Mouse (Mus musculus) forebrain, embryonic 16.5 days (tissue): Measurements from ENCODE around the gene Slc25a28. TPM values are rescaled to one million over a fixed set of nuclear protein-coding genes. Genes with fewer than 3 reads are reported as not detected.

Source experiments
- ATAC-seq: fragments of 200-750 bp; cut with Nextera tagmentation; 2 replicates; pipeline ENCODE4 v1.8.0; 2017; ENCODE audit warnings: mild to moderate bottlenecking, moderate library complexity
- H3K27ac ChIP-seq: fragments of 300-500 bp; sonication (generic); 2 replicates; pipeline ENCODE4 v1.5.1; 2014; ENCODE audit warnings: low read length, control low read depth
- H3K27me3 ChIP-seq: fragments of 300-500 bp; sonication (generic); replicated peaks from 2 replicates; pipeline ENCODE4 v1.6.1; 2014; ENCODE audit warnings: low read length; ENCODE audit not compliant: control insufficient read depth, insufficient read depth
- H3K36me3 ChIP-seq: fragments of 300-500 bp; sonication (generic); 2 replicates; pipeline ENCODE4 v1.6.1; 2014; ENCODE audit not compliant: control insufficient read depth, insufficient read depth
- H3K4me1 ChIP-seq: fragments of 300-500 bp; sonication (generic); replicated peaks from 2 replicates; pipeline ENCODE4 v1.6.1; 2014; ENCODE audit warnings: low read length; ENCODE audit not compliant: control insufficient read depth, insufficient read depth
- H3K4me2 ChIP-seq: fragments of 300-500 bp; sonication (generic); 2 replicates; pipeline ENCODE4 v1.6.1; 2014; ENCODE audit warnings: mild to moderate bottlenecking, low read length, control low read depth
- H3K4me3 ChIP-seq: fragments of 300-500 bp; sonication (generic); replicated peaks from 2 replicates; pipeline ENCODE4 v1.5.1; 2014; ENCODE audit warnings: mild to moderate bottlenecking, low read length, control low read depth
- H3K9ac ChIP-seq: fragments of 300-500 bp; sonication (generic); replicated peaks from 2 replicates; pipeline ENCODE4 v1.6.1; 2014; ENCODE audit warnings: low read depth, low read length, control low read depth
- H3K9me3 ChIP-seq: fragments of 300-500 bp; sonication (generic); 2 replicates; pipeline ENCODE4 v1.6.1; 2016; ENCODE audit warnings: low read length; ENCODE audit not compliant: control insufficient read depth
- WGBS: fragments of 180-500 bp; shearing (Covaris S2); extraction: QIAGEN DNeasy Blood & Tissue Kit; methylation state at CpG from one replicate; pipeline ENCODE4 v1.1.7; 2014; 5-methylcytosine and 5-hydroxymethylcytosine counted together
- polyA plus RNA-seq: library from polyadenylated mRNA; unstranded; fragments of >200 nt; fragmentation: Nextera tagmentation; extraction: Ambion mirVana; gene quantifications from 2 replicates; pipeline ENCODE4 v1.2.1, GENCODE M21; 2015

The Slc25a28 gene
- polyA plus RNA-seq, 1 experiment from 2014 or later: 15.6 TPM

GRCm38 (mm10) chr19:43667430-43667809 lies 7.3 kb downstream of the Slc25a28 start:
- 0 out of 2 replicates have a peak, but pooled peaks cover 2% of the 10 kb centered on the region for H3K4me1 ChIP-seq
- no peak for ATAC-seq
- no peak overlapping the region for H3K4me3 ChIP-seq
- 0 out of 2 replicates have a peak, but pooled peaks cover 7% of the 10 kb centered on the region for H3K36me3 ChIP-seq
- WGBS: 60% methylated on average over 4 of the region's 4 CpGs
- H3K9ac ChIP-seq: no peak overlapping the region
- no peaks in the 10 kb centered on the region for H3K9me3 ChIP-seq
- H3K27me3 ChIP-seq: no peaks in the 10 kb centered on the region
- no peak overlapping the region for H3K4me2 ChIP-seq
- no peak overlapping the region for H3K27ac ChIP-seq

GRCm38 (mm10) chr19:43666661-43667429 lies 7.8 kb downstream of the Slc25a28 start:
- H3K27me3 ChIP-seq: no peaks in the 10 kb centered on the region
- 89% methylated on average over 22 of the region's 22 CpGs for WGBS
- 0 out of 2 replicates have a peak, but pooled peaks cover 2% of the 10 kb centered on the region for H3K4me1 ChIP-seq
- no peak overlapping the region for H3K9ac ChIP-seq
- no peaks in the 10 kb centered on the region for H3K9me3 ChIP-seq
- H3K4me3 ChIP-seq: no peak overlapping the region
- H3K27ac ChIP-seq: no peak overlapping the region
- ATAC-seq: no peak
- no peak overlapping the region for H3K4me2 ChIP-seq
- 0 out of 2 replicates have a peak, but pooled peaks cover 7% of the 10 kb centered on the region for H3K36me3 ChIP-seq

DNA sequence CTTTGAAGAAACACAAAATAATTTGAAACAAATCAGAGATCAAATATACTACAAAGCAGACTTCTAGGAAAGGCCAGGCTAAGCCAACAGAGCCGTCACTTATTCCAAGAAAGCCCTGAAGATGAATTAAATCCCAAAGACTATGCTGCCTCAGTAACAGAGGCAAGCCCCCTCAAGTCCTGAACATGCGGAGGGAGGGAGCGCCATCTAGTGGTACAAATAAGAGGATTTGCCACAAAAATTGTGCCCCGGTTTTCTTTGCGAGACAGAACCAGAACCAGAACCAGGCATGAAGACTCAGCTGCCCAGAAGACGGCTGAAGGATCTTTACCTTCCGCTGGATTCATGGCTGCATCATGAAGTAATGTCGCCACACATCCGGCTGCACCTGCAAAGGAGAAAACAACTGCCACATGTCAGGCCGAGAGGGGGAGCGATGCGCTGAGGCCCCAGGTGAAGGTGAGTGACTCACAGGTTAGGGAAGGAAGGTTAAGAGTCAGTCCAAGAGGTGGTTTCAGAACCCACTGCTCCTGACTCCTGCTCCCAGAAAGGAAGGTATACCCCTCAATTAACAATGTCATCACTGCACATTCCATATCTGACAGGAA lies 9.1 kb downstream of the Slc25a28 start:
- no peak overlapping the region for H3K27ac ChIP-seq
- 44% methylated on average over 12 of the region's 12 CpGs for WGBS
- 0 out of 2 replicates have a peak, but pooled peaks cover 2% of the 10 kb centered on the region for H3K4me1 ChIP-seq
- 0 out of 2 replicates have a peak, but pooled peaks cover 7% of the 10 kb centered on the region for H3K36me3 ChIP-seq
- no peak overlapping the region for H3K9ac ChIP-seq
- H3K27me3 ChIP-seq: no peaks in the 10 kb centered on the region
- H3K4me3 ChIP-seq: no peak overlapping the region
- no peaks in the 10 kb centered on the region for H3K9me3 ChIP-seq
- 0 out of 2 replicates have a peak, but pooled peaks have one; percentile 57 for ATAC-seq
- no peak overlapping the region for H3K4me2 ChIP-seq

GRCm38 (mm10) chr19:43663471-43663870 lies 11.2 kb downstream of the Slc25a28 start:
- H3K27ac ChIP-seq: no peak overlapping the region
- no peak for ATAC-seq

DNA sequence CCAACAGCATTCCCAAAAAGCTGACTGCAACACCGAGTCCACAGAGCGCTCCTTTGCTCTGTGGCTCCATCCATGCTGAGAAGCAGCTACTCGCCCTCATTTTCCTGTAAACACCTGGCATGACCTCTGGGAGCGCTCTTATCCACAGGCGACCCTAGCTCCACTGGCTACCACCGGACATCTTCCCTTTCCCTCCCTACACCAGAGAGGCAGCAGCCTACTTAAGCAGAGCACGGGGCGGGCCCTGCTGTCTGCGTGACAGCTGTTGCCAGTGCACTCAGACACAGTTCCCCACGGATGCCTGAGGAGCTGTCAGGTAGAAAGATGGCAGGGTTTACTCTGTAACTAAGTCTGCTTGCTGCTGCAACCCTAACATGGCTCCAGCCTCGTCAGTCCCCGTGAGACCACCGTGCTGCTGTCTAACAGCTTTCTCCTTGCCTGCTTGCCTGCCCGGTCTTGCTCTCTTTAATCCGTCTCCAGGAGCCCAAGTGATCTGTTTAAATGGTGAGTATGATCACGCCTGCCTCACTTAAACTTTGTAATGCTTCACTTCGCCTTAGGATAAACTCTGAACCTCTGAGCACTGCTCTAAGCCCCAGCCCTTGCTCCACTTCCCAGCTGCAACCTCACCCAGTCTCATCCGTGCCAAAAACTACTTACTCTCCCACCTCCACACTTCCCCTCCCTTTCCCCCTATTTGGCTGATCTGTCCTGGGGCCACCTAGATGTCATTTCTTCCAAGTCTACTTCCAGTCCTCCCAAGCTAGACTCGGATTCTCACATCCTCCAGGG lies 12.3 kb downstream of the Slc25a28 start:
- Histone ChIP-seq H3K36me3 (0 out of 2 replicates have a peak, but pooled peaks cover 7% of the 10 kb centered on the region), H3K9ac (no peak overlapping the region), H3K4me3 (no peak overlapping the region), H3K4me1 (no peaks in the 10 kb centered on the region), H3K9me3 (no peaks in the 10 kb centered on the region), H3K27me3 (no peaks in the 10 kb centered on the region), H3K27ac (no peak overlapping the region), H3K4me2 (no peak overlapping the region)
- no peak for ATAC-seq
- 37% methylated on average over 19 of the region's 19 CpGs for WGBS

More at GRCm38 (mm10) chr19:43663471-43663870, 11.2 kb downstream of the Slc25a28 start:
- H3K4me3 ChIP-seq: no peak overlapping the region
- H3K9ac ChIP-seq: no peak overlapping the region
- H3K27me3 ChIP-seq: no peaks in the 10 kb centered on the region
- WGBS: 83% methylated on average over 8 of the region's 8 CpGs
- H3K4me1 ChIP-seq: 0 out of 2 replicates have a peak, but pooled peaks cover 2% of the 10 kb centered on the region
- H3K36me3 ChIP-seq: 0 out of 2 replicates have a peak, but pooled peaks cover 7% of the 10 kb centered on the region
- H3K4me2 ChIP-seq: no peak overlapping the region
- no peaks in the 10 kb centered on the region for H3K9me3 ChIP-seq

DNA sequence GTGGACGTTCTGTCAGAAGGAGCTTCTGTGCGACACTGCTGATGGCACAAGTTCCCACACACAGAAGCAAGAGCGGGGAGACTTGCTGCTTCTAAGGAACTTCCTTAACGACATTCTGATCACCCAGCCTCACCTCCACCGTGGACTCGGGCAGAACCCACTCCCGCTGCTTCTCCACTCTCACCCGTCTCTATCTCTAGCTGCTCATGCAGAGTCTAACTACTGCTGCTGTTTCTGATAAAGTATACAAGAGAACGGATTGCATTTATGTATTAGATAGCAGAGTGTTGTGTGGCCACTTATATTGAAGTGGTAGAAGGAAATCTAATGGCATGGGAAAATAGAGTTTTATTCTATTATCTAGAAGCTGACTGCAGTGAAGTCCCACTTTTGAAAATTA lies 13.9 kb downstream of the Slc25a28 start:
- H3K4me1 ChIP-seq: no peaks in the 10 kb centered on the region
- ATAC-seq: no peak
- H3K9ac ChIP-seq: no peak overlapping the region
- no peak overlapping the region for H3K4me3 ChIP-seq
- H3K27me3 ChIP-seq: no peaks in the 10 kb centered on the region
- 83% methylated on average over 9 of the region's 9 CpGs for WGBS
- H3K9me3 ChIP-seq: no peaks in the 10 kb centered on the region
- 0 out of 2 replicates have a peak, but pooled peaks cover 7% of the 10 kb centered on the region for H3K36me3 ChIP-seq
- no peak overlapping the region for H3K27ac ChIP-seq
- H3K4me2 ChIP-seq: no peak overlapping the region

GRCm38 (mm10) chr19:43659632-43660031 lies 15.0 kb downstream of the Slc25a28 start:
- Histone ChIP-seq H3K9ac (no peak overlapping the region), H3K4me3 (no peak overlapping the region), H3K36me3 (0 out of 2 replicates have a peak, but pooled peaks cover 7% of the 10 kb centered on the region), H3K27me3 (no peaks in the 10 kb centered on the region), H3K9me3 (no peaks in the 10 kb centered on the region), H3K4me1 (no peaks in the 10 kb centered on the region), H3K27ac (no peak overlapping the region), H3K4me2 (no peak overlapping the region)
- 87% methylated on average over 6 of the region's 6 CpGs for WGBS
- ATAC-seq: no peak

- WGBS: 40% methylated on average over 11 of the region's 11 CpGs
- Histone ChIP-seq H3K4me1 (no peaks in the 10 kb centered on the region), H3K27me3 (no peaks in the 10 kb centered on the region), H3K36me3 (no peaks in the 10 kb centered on the region), H3K27ac (no peak overlapping the region), H3K4me3 (no peak overlapping the region), H3K9ac (no peak overlapping the region), H3K9me3 (no peaks in the 10 kb centered on the region), H3K4me2 (no peak overlapping the region)
- ATAC-seq: no peak; the same call in 1 of the 2 replicates
Observed at GRCm38 (mm10) chr19:43655735-43656492, 18.8 kb downstream of the Slc25a28 start.
